Mouse (Mus musculus): ENCODE results near the gene Robo1.

The Robo1 gene

GRCm38 (mm10) chr16:72828381-72828780 lies 520.3 kb downstream of the Robo1 start:
- no peak for DNase-seq (ENCODE audit: low spot score in 2 of 2)

- DNase-seq (ENCODE audit: low spot score in 2 of 2), result no peak
Observed at GRCm38 (mm10) chr16:72829530-72829929, 521.4 kb downstream of the Robo1 start.

- no peak for DNase-seq (ENCODE audit: low spot score in 2 of 2)
Observed at GRCm38 (mm10) chr16:72830394-72831056, 522.4 kb downstream of the Robo1 start.

GRCm38 (mm10) chr16:72834266-72834665 lies 526.2 kb downstream of the Robo1 start:
- DNase-seq (ENCODE audit: low spot score in 2 of 2), result no peak

GRCm38 (mm10) chr16:72839031-72839430 lies 530.9 kb downstream of the Robo1 start:
- DNase-seq (ENCODE audit: low spot score in 2 of 2), result no peak

- no peak for DNase-seq (ENCODE audit: low spot score in 2 of 2)
Observed at GRCm38 (mm10) chr16:72841066-72841465, 533.0 kb downstream of the Robo1 start.

GRCm38 (mm10) chr16:72854101-72854500 lies 546.0 kb downstream of the Robo1 start:
- peak; percentile 31 to 50 for DNase-seq (ENCODE audit: low spot score in 2 of 2)

- DNase-seq (ENCODE audit: low spot score in 2 of 2), result no peak
Observed at GRCm38 (mm10) chr16:72854809-72855503, 546.9 kb downstream of the Robo1 start.

- DNase-seq (ENCODE audit: low spot score in 2 of 2), result no peak
Observed at GRCm38 (mm10) chr16:72861707-72862277, 553.7 kb downstream of the Robo1 start.

GRCm38 (mm10) chr16:72866011-72866410 lies 557.9 kb downstream of the Robo1 start:
- DNase-seq (ENCODE audit: low spot score in 2 of 2), result no peak

GRCm38 (mm10) chr16:72874934-72875732 lies 567.0 kb downstream of the Robo1 start:
- no peak for DNase-seq (ENCODE audit: low spot score in 2 of 2)

- DNase-seq (ENCODE audit: low spot score in 2 of 2), result no peak
Observed at GRCm38 (mm10) chr16:72888108-72888507, 580.0 kb downstream of the Robo1 start.

GRCm38 (mm10) chr16:72889401-72889800 lies 581.3 kb downstream of the Robo1 start:
- no peak for DNase-seq (ENCODE audit: low spot score in 2 of 2)

GRCm38 (mm10) chr16:72897125-72897524 lies 589.0 kb downstream of the Robo1 start:
- DNase-seq (ENCODE audit: low spot score in 2 of 2), result no peak

GRCm38 (mm10) chr16:72908895-72909294 lies 600.8 kb downstream of the Robo1 start:
- DNase-seq (ENCODE audit: low spot score in 2 of 2), result no peak

- peak; percentile 46 to 56 for DNase-seq (ENCODE audit: low spot score in 2 of 2)
Observed at GRCm38 (mm10) chr16:72913134-72913533, 605.0 kb downstream of the Robo1 start.

- DNase-seq (ENCODE audit: low spot score in 2 of 2), result no peak
Observed at GRCm38 (mm10) chr16:72914068-72914630, 606.0 kb downstream of the Robo1 start.

GRCm38 (mm10) chr16:72920013-72920412 lies 611.9 kb downstream of the Robo1 start:
- no peak for DNase-seq (ENCODE audit: low spot score in 2 of 2)

- peak; percentile 44 to 54 for DNase-seq (ENCODE audit: low spot score in 2 of 2)
Observed at GRCm38 (mm10) chr16:72924423-72925224, 616.5 kb downstream of the Robo1 start.

- no peak for DNase-seq (ENCODE audit: low spot score in 2 of 2)
Observed at GRCm38 (mm10) chr16:72928525-72929122, 620.5 kb downstream of the Robo1 start.

- DNase-seq (ENCODE audit: low spot score in 2 of 2), result no peak
Observed at GRCm38 (mm10) chr16:72930871-72931270, 622.8 kb downstream of the Robo1 start.

Measured in frontal cortex, postnatal 10 days (tissue).